Mouse (Mus musculus) kidney, postnatal 25 days (tissue): ENCODE results near the gene Arl16.

Experiments
- DNase-seq, 2 experiments: peaks; one replicate each; pipeline ENCODE4 v3.0.0; 2021; ENCODE audit warnings: mixed read lengths in 2 of 2

Arl16 gene

GRCm38 (mm10) chr11:120445475-120445874, 21.9 kb downstream of the Arl16 start:
- DNase-seq, result no peak

- DNase-seq, result no peak
Observed at GRCm38 (mm10) chr11:120444106-120444505, 23.3 kb downstream of the Arl16 start.

GRCm38 (mm10) chr11:120442765-120443280, 24.6 kb downstream of the Arl16 start:
- no peak for DNase-seq

GRCm38 (mm10) chr11:120442344-120442743, 25.1 kb downstream of the Arl16 start, which contains the start of gene Tspan10:
TSS of gene Tspan10 (plus strand) at chr11:120442644.
- DNase-seq, result no peak

GRCm38 (mm10) chr11:120437857-120438385, 29.5 kb downstream of the Arl16 start:
- no peak for DNase-seq

- peak; percentile 85 to 90 for DNase-seq
Observed at GRCm38 (mm10) chr11:120437152-120437856, 30.1 kb downstream of the Arl16 start, which contains the start of gene Nploc4. TSS of gene Nploc4 (minus strand) at chr11:120437708.

GRCm38 (mm10) chr11:120426727-120427126, 40.7 kb downstream of the Arl16 start:
- no peak for DNase-seq

GRCm38 (mm10) chr11:120423569-120424295, 43.7 kb downstream of the Arl16 start:
- peak; percentile 66 to 75 for DNase-seq

- no peak for DNase-seq
Observed at GRCm38 (mm10) chr11:120422651-120423568, 44.5 kb downstream of the Arl16 start.

- no peak for DNase-seq
Observed at GRCm38 (mm10) chr11:120418592-120418991, 48.8 kb downstream of the Arl16 start.

- no peak for DNase-seq
Observed at GRCm38 (mm10) chr11:120417852-120418251, 49.6 kb downstream of the Arl16 start.
